Mouse (Mus musculus) left cerebral cortex, postnatal 14 days (tissue): Measurements from ENCODE around the gene Gpr156. TPM values are rescaled to one million over a fixed set of nuclear protein-coding genes. Genes with fewer than 3 reads are reported as not detected.
A peak's percentile ranks its signal among the peaks of the same experiment; 100 is the strongest.

Experiments used
- DNase-seq, 2 experiments: peaks; one replicate each; pipeline ENCODE4 v3.0.0; 2021 to 2022; ENCODE audit warnings: low spot score in 2 of 2, mixed read lengths in 1 of 2
- intact Hi-C: fragments of 180-260 bp; cut with DNase I; formaldehyde crosslinking; loops from one replicate; pipeline ENCODE4 v1.15.1; 2025
- long read RNA-seq, 2 experiments: library from polyadenylated mRNA; stranded (forward); transcript quantifications; one replicate each; pipeline ENCODE4 v2.0.0; 2021
- total RNA-seq, 2 experiments: library from RNA; stranded (reverse); gene quantifications; 2 replicates each; pipeline ENCODE4 v1.2.3; 2021

Gene Gpr156
- under 1 TPM; 0.70 to 0.82 TPM for total RNA-seq
- long read RNA-seq, experiment 1, full-length matches to known transcripts = 1 of 1 reads
- long read RNA-seq, experiment 1, partial matches to known transcripts = 0 of 1 reads
- long read RNA-seq, experiment 1, other reads (novel, unspliced or antisense) = 0 of 1 reads
- long read RNA-seq, experiment 2, partial matches to known transcripts = 1 of 3 reads
- long read RNA-seq, experiment 2, other reads (novel, unspliced or antisense) = 2 of 3 reads

DNA sequence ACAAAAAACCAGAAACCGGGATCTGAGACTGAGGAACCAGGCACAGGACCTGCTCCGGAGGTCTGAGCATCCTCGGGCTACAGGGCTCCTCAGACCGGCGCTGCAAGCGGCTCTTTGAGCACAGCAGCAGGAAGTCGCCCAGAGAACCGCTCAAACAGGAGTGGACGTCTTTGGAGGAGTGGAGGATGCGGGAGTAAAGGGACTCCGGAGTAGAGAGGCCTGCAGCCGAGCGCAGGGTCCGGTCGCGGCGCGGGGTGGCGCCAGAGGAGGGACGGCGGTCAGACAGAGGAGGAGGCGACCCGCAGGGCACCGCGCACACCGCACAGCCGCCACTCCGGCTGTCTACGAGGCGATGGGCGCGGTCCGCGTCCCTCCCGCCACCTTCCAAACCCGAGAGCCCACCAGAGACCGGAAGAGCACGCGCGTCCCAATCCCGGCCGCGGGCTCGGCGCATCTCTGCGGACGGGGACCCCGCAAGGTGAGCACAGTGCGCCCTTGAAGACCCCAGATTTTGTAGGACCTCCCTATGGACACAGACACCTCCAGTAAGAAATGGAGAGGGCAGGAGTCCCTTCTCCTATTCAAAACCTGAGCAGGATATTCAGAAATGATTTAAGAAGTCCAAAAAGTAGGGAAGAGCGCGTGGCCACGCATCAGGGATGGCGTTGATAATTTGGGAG lies at the start of gene Gpr156:
Gene Gpr156 (plus strand): TSS at position 359 of the 680 bp plus-strand sequence.
- DNase-seq = peak; percentile 10 to 20
- intact Hi-C loops = no loop called here

DNA sequence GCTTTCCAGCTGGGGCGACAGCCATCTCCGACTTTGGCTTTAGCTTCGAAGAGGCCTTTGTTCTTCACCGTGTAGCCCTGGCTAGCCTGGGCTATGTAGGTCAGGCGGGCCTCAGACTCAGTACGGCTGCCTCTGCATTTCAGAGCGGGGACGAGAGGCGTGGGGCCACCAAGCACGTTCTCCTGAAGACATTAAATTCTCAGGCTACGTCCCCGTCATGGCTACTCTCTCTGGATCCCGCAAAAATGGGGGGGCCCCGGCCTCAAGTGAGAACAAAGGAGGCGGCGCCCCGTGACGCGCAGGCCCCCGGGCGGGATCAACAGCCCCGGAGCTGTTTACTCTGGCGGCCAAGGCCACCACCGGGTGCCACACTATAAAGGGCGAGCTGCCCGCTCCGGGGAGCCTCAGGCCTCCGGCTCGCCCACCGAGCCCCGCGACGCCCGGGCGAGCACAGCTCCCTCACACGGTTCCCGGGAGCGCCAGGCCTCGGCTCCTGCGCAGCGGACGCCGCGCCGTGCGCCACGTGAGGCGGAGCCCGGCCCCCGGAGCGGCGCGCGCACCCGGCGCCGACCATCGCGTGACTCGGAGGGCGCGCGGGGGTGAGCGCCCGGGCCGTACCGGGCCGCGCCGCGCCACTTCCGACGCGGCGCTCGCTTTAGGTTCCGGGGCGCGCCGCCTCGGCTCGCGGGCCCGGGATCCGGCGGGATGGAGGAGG lies 48.3 kb upstream of the Gpr156 start, which contains the start of gene Lrrc58:
Gene Lrrc58 (plus strand): TSS at position 599 of the 715 bp plus-strand sequence.
- peak; percentile 82 to 87 for DNase-seq
- intact Hi-C loops = loop anchor here (5.0 kb wide), 2 partner anchors 186 to 224 kb away; no protein-coding TSS in a partner anchor

DNA sequence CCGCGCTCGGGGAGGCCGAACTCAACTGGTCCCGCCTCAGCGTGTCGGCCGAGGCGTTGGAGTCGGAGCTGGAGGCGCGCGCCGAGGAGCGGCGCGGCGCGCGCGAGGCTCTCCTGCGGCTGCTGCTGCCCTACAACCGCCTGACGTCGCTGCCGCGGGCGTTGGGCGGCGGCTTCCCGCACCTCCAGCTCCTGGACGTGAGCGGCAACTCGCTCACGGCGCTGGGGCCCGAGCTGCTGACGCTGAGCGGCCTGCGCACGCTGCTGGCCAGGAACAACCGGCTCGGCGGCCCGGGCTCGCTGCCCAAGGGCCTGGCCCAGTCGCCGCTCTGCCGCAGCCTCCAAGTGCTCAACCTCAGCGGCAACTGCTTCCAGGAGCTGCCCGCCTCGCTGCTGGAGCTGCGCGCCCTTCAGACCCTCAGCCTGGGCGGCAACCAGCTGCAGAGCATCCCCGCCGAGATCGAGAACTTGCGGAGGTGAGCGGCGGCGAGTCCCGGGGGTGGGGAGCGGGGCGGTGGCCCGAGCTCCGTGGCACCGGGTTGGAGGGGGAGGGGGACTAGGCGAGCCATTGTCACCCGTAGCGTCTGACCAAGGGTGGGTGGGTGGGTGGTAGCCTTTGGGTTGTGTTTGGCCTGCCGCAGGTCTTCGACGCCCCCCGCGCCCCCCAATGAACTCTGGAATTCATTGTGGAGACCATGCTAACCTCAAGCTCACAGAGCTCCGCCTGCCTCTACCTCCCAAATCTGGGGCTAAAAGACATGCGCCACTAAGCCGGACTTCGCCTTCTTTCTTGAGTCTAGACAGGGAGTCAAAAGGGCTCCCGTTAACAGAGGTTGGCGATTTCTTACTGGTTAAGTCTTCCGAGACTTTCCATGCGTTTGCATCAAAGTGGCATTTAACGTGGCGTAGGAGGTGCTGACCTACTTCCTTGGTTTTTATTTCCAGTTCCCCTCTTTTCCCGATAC lies 47.5 kb upstream of the Gpr156 start:
- peak; percentile 31 to 69 for DNase-seq
- intact Hi-C loops = loop anchor here (5.0 kb wide), 2 partner anchors 186 to 224 kb away; no protein-coding TSS in a partner anchor

DNA sequence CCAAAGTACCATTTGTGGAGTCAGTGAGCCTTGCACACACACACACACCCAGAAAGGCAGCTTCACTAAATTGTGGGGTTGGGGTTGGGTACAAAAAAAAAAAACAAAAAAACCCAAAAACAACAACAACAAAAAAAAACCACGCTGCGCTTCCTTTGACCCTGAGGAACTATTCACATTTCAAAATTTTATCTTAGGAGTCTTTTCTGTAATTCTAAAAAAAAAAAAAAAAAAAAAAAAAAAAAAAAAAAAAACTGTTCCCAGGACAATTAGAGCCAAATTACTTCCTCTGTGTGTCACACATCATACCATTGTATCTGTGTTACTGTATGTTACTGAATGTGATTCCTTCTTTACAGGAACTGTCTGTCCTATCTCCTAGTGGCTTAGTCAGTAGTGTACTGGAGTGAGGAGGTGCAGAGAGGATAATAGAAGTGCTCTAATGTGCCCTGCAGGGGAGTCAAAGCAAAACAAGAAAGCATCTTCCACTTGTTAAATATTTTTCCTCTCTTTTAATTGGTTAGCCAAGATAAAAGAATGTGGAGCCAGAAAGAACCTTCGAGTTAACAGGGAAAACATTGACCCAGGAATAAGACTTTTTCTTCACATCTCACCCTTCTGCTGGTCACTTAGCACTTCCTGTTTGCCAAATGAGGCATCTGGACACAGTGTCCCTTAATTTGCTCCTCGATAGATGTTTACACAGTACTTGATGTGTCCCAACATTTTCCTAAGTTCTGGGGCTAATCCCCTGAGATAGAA lies 46.6 kb upstream of the Gpr156 start:
- intact Hi-C loops = loop anchor here (5.0 kb wide), 3 partner anchors 78 to 223 kb away; no protein-coding TSS in a partner anchor
- peak in 1 of 2 experiments; percentile 45 for DNase-seq

DNA sequence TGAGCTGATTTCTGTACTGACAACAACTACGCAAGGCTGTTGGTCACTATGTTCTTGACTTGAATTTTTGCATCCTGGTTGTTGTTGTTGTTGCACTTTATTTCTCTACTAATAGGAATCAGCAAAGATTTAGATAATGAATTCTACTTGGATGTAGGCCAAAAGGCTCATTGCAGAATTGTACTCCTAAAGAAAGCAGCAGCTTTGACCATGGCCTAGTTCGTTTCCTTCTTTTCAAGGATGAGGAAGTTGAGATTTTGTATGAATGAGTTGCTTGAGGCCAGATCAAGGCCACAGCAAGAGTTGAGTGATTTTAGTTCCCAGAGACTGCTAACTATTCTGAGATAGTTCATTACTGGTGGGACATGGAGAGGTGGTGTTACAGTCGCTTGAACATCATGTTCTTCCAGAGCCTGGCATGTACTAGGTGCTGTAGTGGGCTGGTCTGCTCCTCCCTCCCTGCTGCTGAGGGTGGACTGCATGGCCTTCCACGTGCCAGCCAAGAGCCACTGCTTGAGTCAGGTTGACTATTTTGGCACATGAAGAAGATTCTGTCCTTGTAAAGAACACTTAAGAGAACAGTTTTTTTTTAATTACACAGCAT lies 45.1 kb upstream of the Gpr156 start:
- peak; percentile 47 to 81 for DNase-seq
- intact Hi-C loops = loop anchor here (5.0 kb wide), 1 partner anchor 76 kb away; no protein-coding TSS in a partner anchor

DNA sequence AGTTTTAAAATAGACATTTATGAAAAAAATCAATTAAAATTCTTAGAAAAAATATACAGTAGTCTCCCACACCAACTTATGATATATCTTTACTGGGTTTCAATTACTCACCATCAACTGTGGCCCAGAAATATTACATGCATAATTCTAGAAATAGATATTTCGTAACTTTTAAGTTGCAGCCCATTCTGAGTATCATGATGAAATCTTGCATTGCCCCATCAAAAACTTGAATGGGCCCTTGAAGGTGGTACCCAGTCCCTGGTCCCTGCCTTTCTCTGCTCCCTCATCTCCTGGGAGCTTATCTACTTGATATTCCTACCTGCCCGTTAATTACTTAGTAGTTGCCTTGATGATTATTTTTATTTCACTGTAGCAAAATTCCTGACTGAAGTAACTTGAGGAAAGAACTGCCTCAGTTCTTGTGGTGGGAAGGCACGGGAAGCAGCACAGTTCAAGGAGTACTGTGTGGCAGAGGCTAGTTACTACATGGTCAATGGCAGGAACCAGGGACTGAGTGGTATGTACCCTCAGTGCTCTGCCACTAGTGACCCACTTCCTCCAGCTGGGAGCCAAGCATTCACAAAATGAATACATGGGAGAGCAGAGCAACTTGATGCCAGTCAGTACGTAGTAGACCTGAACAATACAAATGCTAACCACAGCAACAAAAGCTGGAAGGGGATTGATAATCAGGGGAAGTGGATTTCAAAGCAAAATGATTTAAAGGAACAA lies 41.6 kb upstream of the Gpr156 start:
- DNase-seq = no peak
- intact Hi-C loops = loop anchor here (5.0 kb wide), 1 partner anchor 73 kb away; no protein-coding TSS in a partner anchor

DNA sequence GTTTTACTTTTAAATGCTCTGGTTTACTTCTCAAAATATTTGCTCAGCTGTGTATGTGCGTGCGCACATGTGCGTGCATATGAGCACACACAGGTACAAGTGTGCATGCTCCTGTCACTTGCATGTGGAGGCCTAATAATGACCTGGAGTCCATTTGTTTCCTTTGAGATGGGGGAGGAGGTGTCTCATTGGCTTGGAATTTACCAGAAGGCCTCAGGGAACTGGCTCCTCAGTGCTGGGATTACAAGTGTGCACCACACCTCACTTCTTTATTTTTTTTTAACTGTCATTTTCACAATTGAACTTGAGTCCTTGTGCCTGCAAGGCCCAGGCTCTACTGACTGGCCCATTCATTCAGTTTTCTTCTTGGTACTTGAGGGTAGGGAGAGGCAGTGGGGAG lies 38.9 kb upstream of the Gpr156 start:
- intact Hi-C loops = no loop called here
- DNase-seq = no peak

DNA sequence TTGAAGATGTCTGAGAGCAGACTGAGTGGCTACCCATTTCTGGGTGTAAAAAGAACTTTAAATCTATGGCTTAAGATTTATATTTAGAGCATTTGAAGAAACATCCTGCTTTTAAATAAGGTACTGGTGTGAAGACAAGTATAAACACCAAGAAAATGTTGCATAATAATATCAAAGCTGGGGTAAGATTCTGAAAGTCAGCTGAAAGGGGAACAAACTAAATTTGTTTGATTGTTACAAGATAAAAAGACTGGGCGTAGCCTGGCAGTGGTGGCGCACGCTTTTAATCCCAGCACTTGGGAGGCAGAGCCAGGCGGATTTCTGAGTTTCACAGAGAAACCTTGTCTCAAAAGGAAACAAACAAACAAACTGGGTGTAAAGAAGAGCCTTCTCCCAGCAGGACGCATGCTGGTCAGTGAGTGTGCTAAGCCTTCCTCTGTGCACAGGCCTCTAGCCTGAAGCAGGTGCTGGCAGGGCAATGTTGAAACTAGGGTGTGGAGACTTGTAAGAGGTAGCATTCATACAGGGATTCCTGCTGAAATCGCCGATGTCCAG lies 37.3 kb upstream of the Gpr156 start:
- intact Hi-C loops = no loop called here
- no peak for DNase-seq

DNA sequence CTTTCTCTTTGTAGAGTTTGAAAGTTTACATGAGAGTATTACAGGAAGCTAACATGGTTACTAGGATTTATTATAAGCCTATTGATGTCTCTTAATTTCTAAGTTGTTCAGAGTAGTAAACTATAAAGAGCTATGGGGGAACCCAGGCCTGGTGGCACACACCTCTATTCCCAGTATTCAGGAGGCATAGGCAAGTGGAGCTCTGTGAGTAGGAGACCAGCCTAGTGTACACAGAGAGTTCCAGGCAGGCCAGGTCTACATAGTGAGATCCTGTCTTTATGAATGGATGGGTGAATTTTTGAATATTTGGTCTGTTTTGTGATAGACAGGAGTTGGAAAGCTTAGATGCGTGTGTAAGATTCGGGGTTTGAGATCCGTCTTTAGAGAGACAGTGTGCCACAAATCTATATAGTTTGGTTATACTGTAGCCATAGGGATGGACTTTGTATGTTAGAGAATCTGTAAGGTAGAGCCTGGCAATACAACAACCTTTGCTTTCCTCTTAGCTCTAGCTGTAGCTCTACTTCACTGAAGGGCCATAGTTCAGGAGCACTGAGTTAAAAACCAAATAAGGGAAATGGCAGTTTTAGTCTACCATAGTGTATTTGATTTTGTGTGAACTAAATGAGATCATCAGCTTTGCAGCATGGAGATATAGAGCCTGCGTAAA lies 36.4 kb upstream of the Gpr156 start:
- intact Hi-C loops = no loop called here

DNA sequence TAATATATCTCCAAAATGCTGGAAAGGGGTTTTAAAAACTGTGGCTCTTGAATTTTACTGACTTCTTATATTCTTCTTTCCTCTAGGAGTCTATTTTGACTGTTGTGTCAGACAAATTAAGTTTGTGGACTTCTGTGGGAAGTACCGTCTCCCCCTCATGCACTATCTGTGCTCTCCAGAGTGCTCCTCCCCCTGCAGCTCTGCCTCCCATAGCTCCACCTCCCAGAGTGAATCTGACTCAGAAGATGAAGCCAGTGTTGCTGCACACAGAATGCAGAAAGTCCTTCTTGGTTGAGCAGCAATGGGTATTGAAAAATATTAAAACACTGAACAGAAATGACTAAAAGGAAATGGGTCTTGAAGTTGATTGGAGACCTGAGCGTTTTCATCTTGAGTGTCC lies 35.1 kb upstream of the Gpr156 start:
- peak in 1 of 2 experiments; percentile 12 for DNase-seq
- intact Hi-C loops = no loop called here

More for the DNA sequence above, 36.4 kb upstream of the Gpr156 start:
- DNase-seq = no peak

DNA sequence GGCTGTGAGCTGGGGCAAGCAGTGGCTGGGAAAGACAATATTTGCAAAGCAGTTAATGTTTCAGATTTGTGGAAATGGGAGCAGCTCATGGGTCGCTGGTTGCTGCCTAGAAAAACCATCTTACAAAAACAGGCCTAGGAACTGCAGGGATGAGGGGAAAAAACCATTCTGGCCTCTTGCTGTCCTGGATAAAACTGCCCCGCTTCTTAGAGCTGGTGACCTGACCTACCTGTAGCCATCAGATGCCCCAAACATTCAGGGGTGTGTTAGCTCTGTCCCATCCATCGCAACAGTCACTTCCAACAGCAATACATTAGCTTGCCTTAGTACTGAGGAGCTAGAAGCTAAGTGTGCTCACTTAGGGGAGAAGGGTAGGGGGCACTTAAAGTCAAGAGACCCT lies 27.3 kb upstream of the Gpr156 start:
- intact Hi-C loops = no loop called here
- no peak for DNase-seq

DNA sequence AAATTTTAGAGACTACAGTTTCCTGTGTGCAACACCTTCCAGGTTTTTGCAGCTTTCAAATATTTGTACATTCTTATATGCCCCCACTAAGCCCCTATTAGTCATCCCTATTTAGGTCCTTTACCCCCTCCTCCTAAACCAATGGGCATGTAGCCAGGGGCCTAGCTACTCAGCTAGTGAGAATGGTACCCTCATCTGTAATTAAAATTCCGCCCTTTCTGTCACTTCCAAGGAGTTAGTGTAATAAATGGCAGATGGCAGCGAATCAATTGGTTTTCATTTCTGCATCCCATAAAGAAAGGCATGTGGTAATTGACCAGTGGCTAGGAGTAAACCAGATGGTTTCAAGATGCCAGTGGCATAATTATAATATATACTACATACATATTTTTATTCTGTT lies 23.6 kb upstream of the Gpr156 start:
- intact Hi-C loops = no loop called here

DNA sequence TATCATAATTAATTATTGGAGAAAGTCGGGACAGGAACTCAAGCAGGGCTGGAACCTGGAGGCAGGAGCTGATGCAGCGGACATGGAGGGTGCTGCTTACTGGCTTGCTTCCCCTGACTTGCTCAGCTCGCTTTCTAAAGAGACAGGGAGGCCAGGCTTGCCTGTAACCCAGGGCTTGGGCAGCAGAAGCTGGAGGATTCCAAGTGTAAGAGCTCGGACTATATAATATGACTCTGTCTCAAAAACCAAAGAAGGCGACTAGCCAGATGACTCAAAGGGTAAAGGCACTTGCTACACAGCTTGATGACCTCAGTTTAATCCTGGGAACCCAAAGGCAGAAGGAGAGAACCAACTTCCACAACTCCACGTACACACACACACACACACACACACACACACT lies 22.9 kb upstream of the Gpr156 start:
- DNase-seq = no peak
- intact Hi-C loops = no loop called here

More for the DNA sequence above, 23.6 kb upstream of the Gpr156 start:
- no peak for DNase-seq

DNA sequence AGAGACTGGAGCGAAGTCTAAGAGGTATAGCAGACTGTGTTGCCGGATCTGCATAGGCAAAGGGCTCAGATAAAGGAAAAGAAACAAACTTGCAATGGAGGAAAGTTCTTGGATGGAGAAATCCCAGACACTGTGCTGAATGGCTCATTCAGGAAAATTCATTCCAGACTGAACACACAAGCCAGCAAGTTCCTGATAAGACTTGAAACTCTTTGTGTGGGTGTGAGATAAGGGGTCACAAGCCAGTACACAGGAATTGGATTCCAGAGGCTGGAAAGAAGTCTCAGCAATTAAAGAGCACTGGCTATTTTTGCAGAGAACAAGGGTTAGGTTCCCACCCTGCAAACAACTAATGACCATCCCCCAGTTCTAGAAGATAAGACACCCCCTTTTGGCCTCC lies 22.4 kb upstream of the Gpr156 start:
- intact Hi-C loops = no loop called here
- DNase-seq = no peak

DNA sequence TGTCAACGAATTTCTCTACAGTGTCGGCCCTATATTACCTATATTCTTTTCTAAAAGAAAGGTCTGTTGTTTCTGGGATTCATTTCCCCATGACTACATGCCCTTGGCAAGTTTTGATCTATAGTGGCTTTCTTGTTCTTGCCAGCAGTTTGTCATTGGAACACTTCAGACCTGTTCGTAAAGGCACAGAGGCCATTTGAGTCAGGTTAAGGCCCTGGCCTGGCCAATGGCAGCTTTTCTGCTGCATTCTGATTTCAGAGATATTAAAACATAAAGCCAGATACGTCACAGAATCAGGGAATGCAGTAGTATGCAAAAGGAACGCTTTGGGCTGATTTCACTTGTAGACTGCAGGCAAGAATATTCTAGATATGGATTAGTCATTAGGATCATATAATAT lies 17.5 kb upstream of the Gpr156 start:
- intact Hi-C loops = no loop called here

DNA sequence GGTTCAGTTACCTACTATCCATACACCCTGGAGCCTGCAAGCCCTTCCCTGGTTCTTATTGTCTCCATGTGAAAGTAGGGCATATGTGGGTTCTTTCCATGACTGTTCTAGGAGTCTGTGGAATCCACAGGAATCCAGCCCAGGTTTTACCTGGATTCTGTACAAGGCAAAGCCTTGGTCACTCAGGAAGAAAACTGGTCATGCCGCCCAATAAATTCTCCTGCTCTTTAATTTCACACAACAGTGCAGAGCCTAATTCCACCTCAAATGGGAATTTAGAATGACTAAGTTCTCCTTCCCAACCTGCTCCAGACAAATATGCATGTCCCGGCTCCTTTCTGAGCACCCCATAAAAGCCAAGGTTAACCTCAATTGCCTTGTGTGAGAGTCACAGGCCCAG lies 16.9 kb upstream of the Gpr156 start:
- no peak for DNase-seq

More for the DNA sequence above, 17.5 kb upstream of the Gpr156 start:
- DNase-seq = no peak

More for the DNA sequence above, 16.9 kb upstream of the Gpr156 start:
- intact Hi-C loops = no loop called here
